Mouse (Mus musculus) myocyte (in vitro differentiated cells): ENCODE measurements at regions not wholly inside any gene's neighbourhood (a gene's known extent, or its start where the extent isn't known, plus 50 kb on each side); places are given as distances from the start of the nearest gene placed in this dataset.

Experiments used
- H3K27me3 ChIP-seq: one replicate; pipeline ENCODE4 v1.6.1; 2011; ENCODE audit not compliant: control insufficient read depth, insufficient read depth, insufficient read length
- H3K36me3 ChIP-seq: one replicate; pipeline ENCODE4 v1.6.1; 2011; ENCODE audit not compliant: control insufficient read depth, insufficient read depth
- H3K4me2 ChIP-seq: one replicate; pipeline ENCODE4 v1.6.1; 2011; ENCODE audit warnings: low read depth, control low read depth
- H3K4me3 ChIP-seq: one replicate; pipeline ENCODE4 v1.5.1; 2011; ENCODE audit warnings: mild to moderate bottlenecking, control low read depth, moderate library complexity
- H3K79me2 ChIP-seq: one replicate; pipeline ENCODE4 v1.6.1; 2011; ENCODE audit not compliant: control insufficient read depth, insufficient read depth
- H3ac ChIP-seq: one replicate; pipeline ENCODE4 v1.6.1; 2011; ENCODE audit not compliant: control insufficient read depth, insufficient read length
- CEBPB ChIP-seq: IDR thresholded peaks from 2 replicates; pipeline ENCODE4 v1.6.1; 2011; ENCODE audit warnings: mild to moderate bottlenecking, moderate library complexity; ENCODE audit not compliant: poor library complexity, insufficient read depth, severe bottlenecking
- E2F4 ChIP-seq: IDR thresholded peaks from one replicate; pipeline ENCODE4 v1.6.1; 2011; ENCODE audit warnings: mild to moderate bottlenecking, control low read depth, moderate library complexity; ENCODE audit not compliant: insufficient read depth
- MAX ChIP-seq: IDR thresholded peaks from one replicate; pipeline ENCODE4 v1.6.1; 2011; ENCODE audit warnings: low read depth, mild to moderate bottlenecking, control low read depth
- MYOD1 ChIP-seq, 3 experiments: IDR thresholded peaks; one replicate each; pipeline ENCODE4 v1.6.1; 2011; ENCODE audit warnings: control low read depth in 2 of 3, low read depth in 2 of 3, mild to moderate bottlenecking in 2 of 3, moderate library complexity in 1 of 3; ENCODE audit not compliant: insufficient read length in 2 of 3, control insufficient read depth in 1 of 3
- MYOG ChIP-seq, 3 experiments: IDR thresholded peaks; one replicate each; pipeline ENCODE4 v1.6.1; 2011; ENCODE audit warnings: control low read depth in 2 of 3, low read depth in 2 of 3, mild to moderate bottlenecking in 2 of 3; ENCODE audit not compliant: insufficient read length in 2 of 3, control insufficient read depth in 1 of 3, insufficient read depth in 1 of 3
- POLR2A ChIP-seq: IDR thresholded peaks from one replicate; pipeline ENCODE4 v1.6.1; 2011; ENCODE audit warnings: low read depth, mild to moderate bottlenecking, control low read depth, moderate library complexity; ENCODE audit not compliant: insufficient read length
- POLR2AphosphoS2 ChIP-seq: IDR thresholded peaks from one replicate; pipeline ENCODE4 v1.6.1; 2011; ENCODE audit warnings: low read depth, control low read depth; ENCODE audit not compliant: insufficient read length
- REST ChIP-seq: IDR thresholded peaks from one replicate; pipeline ENCODE4 v1.6.1; 2011; ENCODE audit warnings: mild to moderate bottlenecking, control low read depth, moderate library complexity; ENCODE audit not compliant: insufficient read depth, insufficient read length
- SRF ChIP-seq: IDR thresholded peaks from one replicate; pipeline ENCODE4 v1.6.1; 2011; ENCODE audit warnings: low read depth; ENCODE audit not compliant: control insufficient read depth, insufficient read length
- TCF12 ChIP-seq: IDR thresholded peaks from one replicate; pipeline ENCODE4 v1.6.1; 2011; ENCODE audit warnings: mild to moderate bottlenecking, control low read depth; ENCODE audit not compliant: poor library complexity, insufficient read depth, severe bottlenecking
- TCF3 ChIP-seq: IDR thresholded peaks from one replicate; pipeline ENCODE4 v1.6.1; 2011; ENCODE audit warnings: low read depth, control low read depth; ENCODE audit not compliant: insufficient read length
- USF1 ChIP-seq: IDR thresholded peaks from one replicate; pipeline ENCODE4 v1.6.1; 2011; ENCODE audit warnings: low read depth, mild to moderate bottlenecking, control low read depth, moderate library complexity

- H3K4me3 ChIP-seq: no peak overlapping the region
- H3K4me2 ChIP-seq: no peak overlapping the region
- no peak overlapping the region for H3ac ChIP-seq
- no peaks in the 10 kb centered on the region for H3K27me3 ChIP-seq
- no peaks in the 10 kb centered on the region for H3K36me3 ChIP-seq
- H3K79me2 ChIP-seq: no peaks in the 10 kb centered on the region
- TF ChIP-seq REST: no peak
- TF ChIP-seq POLR2A: no peak
- TF ChIP-seq TCF3: no peak
- no peak for TF ChIP-seq CEBPB
- no peak for TF ChIP-seq USF1
- no peak for TF ChIP-seq MYOG (IDR thresholded peaks at IDR 0.05; ENCODE audit: control insufficient read depth in 1 of 3, insufficient read depth in 1 of 3, insufficient read length in 2 of 3, low read depth in 2 of 3)
- no peak for TF ChIP-seq MAX
- no peak for TF ChIP-seq MYOD1 (IDR thresholded peaks at IDR 0.05; ENCODE audit: control insufficient read depth in 1 of 3, insufficient read length in 2 of 3, low read depth in 2 of 3)
- TF ChIP-seq TCF12: no peak
- no peak for TF ChIP-seq E2F4
- no peak for TF ChIP-seq POLR2AphosphoS2
- TF ChIP-seq SRF: no peak
These were observed 123.0 kb upstream of the Kit start for GRCm38 (mm10) chr5:75451693-75452092.

- Histone ChIP-seq H3K27me3 (no peaks in the 10 kb centered on the region), H3K36me3 (no peaks in the 10 kb centered on the region), H3K79me2 (no peaks in the 10 kb centered on the region), H3ac (no peak overlapping the region), H3K4me3 (no peak overlapping the region), H3K4me2 (no peak overlapping the region)
- TF ChIP-seq POLR2A: no peak
- no peak for TF ChIP-seq SRF
- TF ChIP-seq CEBPB: no peak
- no peak for TF ChIP-seq USF1
- no peak for TF ChIP-seq MYOG (IDR thresholded peaks at IDR 0.05; ENCODE audit: control insufficient read depth in 1 of 3, insufficient read depth in 1 of 3, insufficient read length in 2 of 3, low read depth in 2 of 3)
- no peak for TF ChIP-seq MYOD1 (IDR thresholded peaks at IDR 0.05; ENCODE audit: control insufficient read depth in 1 of 3, insufficient read length in 2 of 3, low read depth in 2 of 3)
- no peak for TF ChIP-seq E2F4
- TF ChIP-seq REST: no peak
- TF ChIP-seq POLR2AphosphoS2: no peak
- no peak for TF ChIP-seq TCF12
- no peak for TF ChIP-seq TCF3
- TF ChIP-seq MAX: no peak
These were observed 120.8 kb upstream of the Kit start for GRCm38 (mm10) chr5:75453757-75454390.

GRCm38 (mm10) chr5:75454961-75455541 is 119.7 kb upstream of the Kit start:
- H3K27me3 ChIP-seq: no peaks in the 10 kb centered on the region
- no peaks in the 10 kb centered on the region for H3K79me2 ChIP-seq
- no peak overlapping the region for H3K4me2 ChIP-seq
- no peak overlapping the region for H3K4me3 ChIP-seq
- no peaks in the 10 kb centered on the region for H3K36me3 ChIP-seq
- TF ChIP-seq REST: no peak
- no peak for TF ChIP-seq SRF
- TF ChIP-seq POLR2A: no peak
- TF ChIP-seq MYOD1 (IDR thresholded peaks at IDR 0.05; ENCODE audit: control insufficient read depth in 1 of 3, insufficient read length in 2 of 3, low read depth in 2 of 3): no peak
- TF ChIP-seq TCF12: no peak
- TF ChIP-seq CEBPB: no peak
- no peak for TF ChIP-seq POLR2AphosphoS2
- TF ChIP-seq E2F4: no peak
- TF ChIP-seq MAX: no peak
- no peak for TF ChIP-seq TCF3
- no peak overlapping the region for H3ac ChIP-seq

GRCm38 (mm10) chr5:75457403-75457802 is 117.3 kb upstream of the Kit start:
- TF ChIP-seq SRF (no peak), REST (no peak), POLR2A (no peak), USF1 (no peak), TCF3 (no peak), MAX (no peak), E2F4 (no peak), TCF12 (no peak), MYOG (IDR thresholded peaks at IDR 0.05; ENCODE audit: control insufficient read depth in 1 of 3, insufficient read depth in 1 of 3, insufficient read length in 2 of 3, low read depth in 2 of 3) (no peak), POLR2AphosphoS2 (no peak)
- H3K27me3 ChIP-seq: no peaks in the 10 kb centered on the region
- no peak overlapping the region for H3ac ChIP-seq
- no peaks in the 10 kb centered on the region for H3K79me2 ChIP-seq
- H3K4me2 ChIP-seq: no peak overlapping the region
- H3K4me3 ChIP-seq: no peak overlapping the region
- no peaks in the 10 kb centered on the region for H3K36me3 ChIP-seq
